Mouse (Mus musculus): ENCODE data around the gene Ptpn4. TPM values are rescaled to one million over a fixed set of nuclear protein-coding genes. Genes with fewer than 3 reads are reported as not detected.

The Ptpn4 gene
- polyA plus RNA-seq, 1 experiment = 0.58 TPM

GRCm38 (mm10) chr1:119648205-119649111 lies 189.0 kb downstream of the Ptpn4 start, which contains the start of gene Epb41l5:
Gene Epb41l5, minus strand, starts transcription at chr1:119649000.
- WGBS = 1% methylated on average over 86 of the region's 86 CpGs
- peak; percentile 59 for DNase-seq (ENCODE audit: low read depth, low spot score)

GRCm38 (mm10) chr1:119646356-119646755 lies 191.1 kb downstream of the Ptpn4 start:
- WGBS = 61% methylated on average over 2 of the region's 2 CpGs
- no peak for DNase-seq (ENCODE audit: low read depth, low spot score)

GRCm38 (mm10) chr1:119642367-119642766 lies 195.0 kb downstream of the Ptpn4 start:
- 77% methylated on average over 12 of the region's 12 CpGs for WGBS
- no peak for DNase-seq (ENCODE audit: low read depth, low spot score)

- no peak for DNase-seq (ENCODE audit: low read depth, low spot score)
Observed at GRCm38 (mm10) chr1:119641090-119641812, 196.2 kb downstream of the Ptpn4 start.

GRCm38 (mm10) chr1:119640006-119640405 lies 197.4 kb downstream of the Ptpn4 start:
- WGBS = 19% methylated on average over 2 of the region's 2 CpGs
- DNase-seq (ENCODE audit: low read depth, low spot score) = no peak

- DNase-seq (ENCODE audit: low read depth, low spot score) = no peak
- 57% methylated on average over 6 of the region's 6 CpGs for WGBS
Observed at GRCm38 (mm10) chr1:119637188-119638023, 200.0 kb downstream of the Ptpn4 start.

GRCm38 (mm10) chr1:119634746-119635145 lies 202.7 kb downstream of the Ptpn4 start:
- no peak for DNase-seq (ENCODE audit: low read depth, low spot score)
- 79% methylated on average over 3 of the region's 3 CpGs for WGBS

- WGBS = 47% methylated on average over 1 of the region's 1 CpGs
- DNase-seq (ENCODE audit: low read depth, low spot score) = no peak
Observed at GRCm38 (mm10) chr1:119630428-119630827, 207.0 kb downstream of the Ptpn4 start.

- 83% methylated on average over 4 of the region's 4 CpGs for WGBS
- DNase-seq (ENCODE audit: low read depth, low spot score) = no peak
Observed at GRCm38 (mm10) chr1:119626837-119627236, 210.6 kb downstream of the Ptpn4 start.

GRCm38 (mm10) chr1:119624444-119624843 lies 213.0 kb downstream of the Ptpn4 start:
- DNase-seq (ENCODE audit: low read depth, low spot score) = no peak
- WGBS = 64% methylated on average over 2 of the region's 2 CpGs

- 84% methylated on average over 3 of the region's 3 CpGs for WGBS
- no peak for DNase-seq (ENCODE audit: low read depth, low spot score)
Observed at GRCm38 (mm10) chr1:119605396-119605795, 232.0 kb downstream of the Ptpn4 start.

Other genes starting within 250 kb of the Ptpn4 start
- 3.6 and 4.9 TPM in 2 replicates for gene Epb41l5, start 188.6 kb downstream of the Ptpn4 start, polyA plus RNA-seq (2012; rRNA removed)
- 4.9 and 5.3 TPM in 2 replicates for gene Tmem177, start 75.6 kb upstream of the Ptpn4 start, polyA plus RNA-seq (2012; rRNA removed)
- not detected in 2 replicates for gene Cfap221, start 159.6 kb upstream of the Ptpn4 start, polyA plus RNA-seq (2012; rRNA removed)
- gene Sctr, start 169.3 kb upstream of the Ptpn4 start, polyA plus RNA-seq (2012; rRNA removed) = 0.67 and 0.78 TPM in 2 replicates
- gene Tmem37, start 236.5 kb upstream of the Ptpn4 start, polyA plus RNA-seq (2012; rRNA removed) = 73.0 and 108 TPM in 2 replicates